Mouse (Mus musculus) ES-E14 (cell line): ENCODE measurements at regions not wholly inside any gene's neighbourhood (a gene's known extent, or its start where the extent isn't known, plus 50 kb on each side); places are given as distances from the start of the nearest gene placed in this dataset.

Experiments
- DNase-seq: peaks from one replicate; pipeline ENCODE4 v3.0.0-alpha.2; 2013; ENCODE audit warnings: low read depth, low spot score
- H3K27ac ChIP-seq: 2 replicates; pipeline ENCODE4 v1.5.1; 2012; ENCODE audit warnings: low read depth, mild to moderate bottlenecking, low read length, moderate library complexity, mixed read lengths; ENCODE audit not compliant: poor library complexity, insufficient read depth, severe bottlenecking
- H3K36me3 ChIP-seq: 2 replicates; pipeline ENCODE4 v1.6.1; 2012; ENCODE audit warnings: mild to moderate bottlenecking, low read length, moderate library complexity, mixed read lengths; ENCODE audit not compliant: control insufficient read depth, poor library complexity, insufficient read depth, severe bottlenecking
- H3K4me1 ChIP-seq, 2 experiments: fragments of 150-350 bp in 1 of 2; sonication (generic) in 1 of 2; 2 replicates each; pipeline ENCODE4 v1.6.1; 2012; ENCODE audit warnings: low read length in 2 of 2, mild to moderate bottlenecking in 1 of 2, mixed read lengths in 1 of 2; ENCODE audit not compliant: control insufficient read depth in 2 of 2, insufficient read depth in 2 of 2, poor library complexity in 1 of 2
- H3K4me3 ChIP-seq, 2 experiments: fragments of 150-350 bp in 1 of 2; sonication (generic) in 1 of 2; 2 replicates each; pipeline ENCODE4 v1.5.1; 2012; ENCODE audit warnings: low read length in 2 of 2, low read depth in 1 of 2, mild to moderate bottlenecking in 1 of 2, mixed read lengths in 1 of 2; ENCODE audit not compliant: insufficient read depth in 1 of 2, poor library complexity in 1 of 2, severe bottlenecking in 1 of 2
- H3K9ac ChIP-seq: 2 replicates; pipeline ENCODE4 v1.6.1; 2012; ENCODE audit warnings: low read depth, mild to moderate bottlenecking, low read length, mixed read lengths; ENCODE audit not compliant: poor library complexity, insufficient read depth, severe bottlenecking
- H3K9me3 ChIP-seq: fragments of 150-350 bp; sonication (generic); 2 replicates; pipeline ENCODE4 v1.6.1; 2012; ENCODE audit warnings: low read depth, mild to moderate bottlenecking, low read length; ENCODE audit not compliant: control insufficient read depth, insufficient read depth
- CHD2 ChIP-seq: IDR thresholded peaks from 2 replicates; pipeline ENCODE4 v1.6.1; 2014; ENCODE audit warnings: mild to moderate bottlenecking, low read depth, low read length, inconsistent platforms
- HCFC1 ChIP-seq: IDR thresholded peaks from 2 replicates; pipeline ENCODE4 v1.6.1; 2012; ENCODE audit warnings: low read length, inconsistent platforms, borderline replicate concordance; ENCODE audit not compliant: insufficient read depth
- MAFK ChIP-seq: IDR thresholded peaks from 2 replicates; pipeline ENCODE4 v1.6.1; 2014; ENCODE audit warnings: mild to moderate bottlenecking, low read depth, low read length, inconsistent platforms; ENCODE audit not compliant: insufficient read depth
- ZC3H11A ChIP-seq: IDR thresholded peaks from 2 replicates; pipeline ENCODE4 v1.6.1; 2012; ENCODE audit warnings: low read depth, mild to moderate bottlenecking, inconsistent platforms, low read length, borderline replicate concordance
- ZNF384 ChIP-seq: IDR thresholded peaks from 2 replicates; pipeline ENCODE4 v1.6.1; 2012; ENCODE audit warnings: low read depth, low read length, inconsistent platforms
- in situ Hi-C, 2 experiments: fragments of 600-800 bp; cut with MboI; formaldehyde crosslinking; loops; one replicate each; pipeline ENCODE4 v1.15.1; 2025; ENCODE audit warnings: low sequenced_read_pairs in 2 of 2, inconsistent platforms in 1 of 2; ENCODE audit not compliant: unreplicated experiment in 2 of 2

DNA sequence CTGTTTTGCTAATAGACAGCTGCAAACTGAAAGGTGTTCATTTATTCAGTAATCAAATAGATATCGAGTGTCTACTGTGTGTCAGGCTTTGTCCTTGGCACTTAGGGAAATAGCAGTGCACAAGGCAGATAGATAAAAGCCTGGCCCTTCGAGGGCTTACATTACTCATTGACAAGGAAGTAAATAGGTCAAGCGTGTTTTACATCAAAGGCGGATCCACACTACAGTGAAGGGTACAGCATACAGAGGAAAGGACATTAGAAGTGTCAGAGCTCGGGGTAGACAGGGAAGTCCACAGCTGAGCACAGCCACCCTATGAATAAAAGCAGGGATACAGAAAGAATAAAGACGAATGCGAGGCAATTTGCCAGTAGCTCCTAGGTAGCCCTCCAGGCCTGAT, 251.6 kb upstream of the Zfp703 start:
- Histone ChIP-seq H3K4me3 (no peak overlapping the region), H3K36me3 (no peaks in the 10 kb centered on the region), H3K9ac (no peak overlapping the region), H3K27ac (no peak overlapping the region), H3K4me1 (no peaks in the 10 kb centered on the region), H3K9me3 (no peaks in the 10 kb centered on the region)
- DNase-seq: no peak
- in situ Hi-C loops: no loop called here
- no peak for TF ChIP-seq ZC3H11A

DNA sequence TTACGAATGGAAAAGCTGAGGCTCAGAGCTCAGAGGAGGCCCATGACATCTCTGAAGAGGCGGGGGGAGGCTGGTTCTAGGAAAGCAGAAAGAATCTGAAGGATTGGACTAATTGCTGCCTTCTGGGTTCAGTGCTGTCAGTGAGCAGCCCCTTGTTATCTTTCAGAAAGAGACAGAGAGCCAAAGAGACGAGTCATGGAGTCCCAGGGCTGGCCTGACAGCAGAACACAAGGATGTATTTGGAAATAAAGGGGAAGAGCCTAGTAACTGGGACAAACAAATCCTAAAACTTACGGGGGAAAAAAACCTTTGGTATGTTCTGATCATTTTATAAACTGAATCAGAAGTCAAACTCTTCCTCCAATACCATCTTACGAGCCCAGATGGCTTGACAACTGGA, 247.8 kb upstream of the Zfp703 start:
- Histone ChIP-seq H3K27ac (no peak overlapping the region), H3K4me3 (no peak overlapping the region), H3K4me1 (no peaks in the 10 kb centered on the region), H3K9me3 (no peaks in the 10 kb centered on the region), H3K36me3 (no peaks in the 10 kb centered on the region), H3K9ac (no peak overlapping the region)
- DNase-seq: no peak
- in situ Hi-C loops: no loop called here
- TF ChIP-seq MAFK: no peak

DNA sequence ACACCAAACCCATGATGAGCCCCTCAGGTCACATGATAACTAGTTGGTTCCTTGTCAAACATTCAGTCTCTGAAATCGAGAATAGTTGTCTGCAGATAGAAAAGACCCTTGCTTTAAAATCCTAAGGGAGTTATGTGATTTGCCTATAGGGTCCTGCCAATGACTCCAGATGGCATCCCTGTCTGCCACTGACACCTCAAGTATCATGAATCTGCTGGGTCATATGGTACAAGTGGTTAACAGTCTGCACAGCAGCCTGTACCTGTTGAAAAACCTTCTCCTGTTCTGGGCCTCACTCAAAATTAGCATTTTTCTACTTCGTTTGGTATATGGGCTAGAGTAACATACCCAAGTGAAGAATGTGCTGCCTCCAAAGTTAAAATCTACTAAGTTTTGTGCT, 246.0 kb upstream of the Zfp703 start:
- DNase-seq: no peak
- Histone ChIP-seq H3K9ac (no peak overlapping the region), H3K4me3 (no peak overlapping the region), H3K9me3 (no peaks in the 10 kb centered on the region), H3K4me1 (no peaks in the 10 kb centered on the region), H3K36me3 (no peaks in the 10 kb centered on the region), H3K27ac (no peak overlapping the region)
- in situ Hi-C loops: no loop called here
- no peak for TF ChIP-seq CHD2
- no peak for TF ChIP-seq HCFC1
- TF ChIP-seq ZC3H11A: no peak
- TF ChIP-seq ZNF384: no peak
- no peak for TF ChIP-seq MAFK

DNA sequence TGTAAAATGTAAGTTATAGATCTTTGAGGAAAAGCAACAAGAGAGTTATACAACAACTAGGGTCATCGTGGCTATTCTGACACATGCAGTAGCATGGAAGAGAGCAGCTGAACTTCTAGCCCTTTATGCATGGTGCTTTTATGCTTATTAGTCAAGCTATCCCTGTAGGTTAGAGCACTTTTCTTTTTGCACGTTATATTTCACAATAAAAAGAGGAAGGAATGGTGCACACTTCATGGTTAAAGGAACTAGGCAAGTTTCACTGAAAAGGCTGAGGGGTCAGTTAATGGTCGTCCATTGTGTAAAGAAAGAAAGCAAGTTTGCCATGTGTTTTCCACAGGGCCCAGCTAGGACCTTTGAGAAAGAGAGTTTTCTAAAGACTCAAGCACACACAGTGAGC, 232.7 kb upstream of the Zfp703 start:
- in situ Hi-C loops: no loop called here
- Histone ChIP-seq H3K9ac (no peak overlapping the region), H3K4me3 (no peak overlapping the region), H3K9me3 (no peaks in the 10 kb centered on the region), H3K27ac (no peak overlapping the region), H3K36me3 (no peaks in the 10 kb centered on the region), H3K4me1 (0 out of 4 replicates have a peak, but pooled peaks cover 0 to 1% of the 10 kb centered on the region in 2 experiments)
- no peak for DNase-seq
- TF ChIP-seq ZC3H11A: no peak
- no peak for TF ChIP-seq ZNF384

DNA sequence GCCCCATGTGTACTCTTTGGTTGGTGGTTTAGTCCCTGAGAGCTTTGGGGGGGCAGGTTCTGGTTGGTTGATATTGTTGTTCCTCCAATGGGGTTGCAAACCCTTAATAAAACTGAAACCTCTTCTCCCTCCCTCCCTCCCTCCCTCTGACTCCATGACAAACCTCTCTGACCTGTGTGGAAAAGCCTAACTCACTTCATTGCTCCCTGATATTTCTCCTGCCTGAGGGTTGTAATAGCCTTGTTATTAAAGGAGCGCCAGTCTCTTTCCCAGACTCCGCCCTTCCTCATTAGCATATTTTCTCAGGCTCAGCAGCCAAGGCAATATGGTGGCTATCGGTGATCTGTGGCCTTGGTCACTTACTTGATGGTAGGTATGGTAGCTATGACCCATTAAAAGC, 230.3 kb upstream of the Zfp703 start:
- in situ Hi-C loops: no loop called here
- no peak for TF ChIP-seq ZC3H11A
- no peak for TF ChIP-seq ZNF384
- TF ChIP-seq HCFC1: no peak
- TF ChIP-seq CHD2: no peak
- TF ChIP-seq MAFK: no peak
- H3K36me3 ChIP-seq: no peaks in the 10 kb centered on the region

More for the DNA sequence above, 230.3 kb upstream of the Zfp703 start:
- H3K9ac ChIP-seq: no peak overlapping the region
- no peaks in the 10 kb centered on the region for H3K9me3 ChIP-seq
- 0 out of 4 replicates have a peak, but pooled peaks cover 0 to 1% of the 10 kb centered on the region in 2 experiments for H3K4me1 ChIP-seq
- no peak overlapping the region for H3K4me3 ChIP-seq
- H3K27ac ChIP-seq: no peak overlapping the region
- DNase-seq: no peak
